Mouse (Mus musculus) neural tube, embryonic 12.5 days (tissue): ENCODE data around the gene Frmd5. TPM values are rescaled to one million over a fixed set of nuclear protein-coding genes. Genes with fewer than 3 reads are reported as not detected.

Experiments
- polyA plus RNA-seq: library from polyadenylated mRNA; unstranded; fragments of >200 nt; fragmentation: Nextera tagmentation; extraction: Ambion mirVana; gene quantifications from 2 replicates; pipeline ENCODE4 v1.2.1, GENCODE M21; 2016

The Frmd5 gene
- polyA plus RNA-seq, 1 experiment from 2014 or later, result 29.7 TPM

Other genes with a start within 250 kb of the Frmd5 start
- 31.6 and 36.0 TPM in 2 replicates for gene Casc4, start 59.9 kb upstream of the Frmd5 start, polyA plus RNA-seq
- 48.7 and 49.1 TPM in 2 replicates for gene Ctdspl2, start 148.9 kb upstream of the Frmd5 start, polyA plus RNA-seq
- 0.43 and 0.55 TPM in 2 replicates for gene Mageb3, start 149.0 kb upstream of the Frmd5 start, polyA plus RNA-seq
- 12.0 and 12.9 TPM in 2 replicates for gene Eif3j1, start 221.5 kb upstream of the Frmd5 start, polyA plus RNA-seq